Mouse (Mus musculus): ENCODE measurements around the gene Sypl2.

Sypl2 gene

GRCm38 (mm10) chr3:108178756-108179715 lies 47.4 kb downstream of the Sypl2 start:
- no peak for DNase-seq (ENCODE audit: low spot score)

- peak; percentile 67 for DNase-seq (ENCODE audit: low spot score)
Observed at GRCm38 (mm10) chr3:108174672-108175531, 51.5 kb downstream of the Sypl2 start.

GRCm38 (mm10) chr3:108169199-108169598 lies 57.2 kb downstream of the Sypl2 start:
- no peak for DNase-seq (ENCODE audit: low spot score)

GRCm38 (mm10) chr3:108167499-108167898 lies 58.9 kb downstream of the Sypl2 start:
- no peak for DNase-seq (ENCODE audit: low spot score)

GRCm38 (mm10) chr3:108166486-108167211 lies 59.8 kb downstream of the Sypl2 start:
- DNase-seq (ENCODE audit: low spot score): no peak

GRCm38 (mm10) chr3:108165532-108166315 lies 60.7 kb downstream of the Sypl2 start:
- no peak for DNase-seq (ENCODE audit: low spot score)

- peak; percentile 83 for DNase-seq (ENCODE audit: low spot score)
Observed at GRCm38 (mm10) chr3:108164807-108165206, 61.6 kb downstream of the Sypl2 start.

- DNase-seq (ENCODE audit: low spot score): no peak
Observed at GRCm38 (mm10) chr3:108164091-108164490, 62.4 kb downstream of the Sypl2 start.
